Mouse (Mus musculus) G1E (cell line): ENCODE results near the gene Usp36.
A peak's percentile ranks its signal among the peaks of the same experiment; 100 is the strongest.

ENCODE experiments used
- CTCF ChIP-seq: IDR thresholded peaks from 2 replicates; pipeline ENCODE4 v1.5.1; 2012; ENCODE audit warnings: low read depth, low read length, inconsistent platforms, mixed read lengths
- GATA1 ChIP-seq: IDR thresholded peaks from 2 replicates; pipeline ENCODE4 v1.6.1; 2012; ENCODE audit warnings: borderline replicate concordance, low read length, inconsistent platforms, mixed read lengths
- GATA2 ChIP-seq: IDR thresholded peaks from 2 replicates; pipeline ENCODE4 v1.6.1; 2012; ENCODE audit warnings: low read depth, low read length, inconsistent platforms, borderline replicate concordance
- POLR2AphosphoS5 ChIP-seq: IDR thresholded peaks from 2 replicates; pipeline ENCODE4 v1.6.1; 2012; ENCODE audit warnings: low read depth, low read length, inconsistent platforms; ENCODE audit not compliant: insufficient replicate concordance
- TAL1 ChIP-seq: conservative IDR thresholded peaks from 2 replicates; pipeline ENCODE4 v1.6.1; 2012; ENCODE audit warnings: low read depth, low read length, inconsistent platforms, mixed read lengths

- TF ChIP-seq CTCF (peak; percentile 98), TAL1 (no peak), GATA2 (no peak), POLR2AphosphoS5 (no peak), GATA1 (no peak)
Observed at GRCm38 (mm10) chr11:118317129-118317528, 27.1 kb upstream of the Usp36 start.
